Mouse (Mus musculus) ES-E14 (cell line): Measurements from ENCODE around the gene Art1. TPM values are rescaled to one million over a fixed set of nuclear protein-coding genes. Genes with fewer than 3 reads are reported as not detected.
A peak's percentile ranks its signal among the peaks of the same experiment; 100 is the strongest.

Source experiments
- DNase-seq: peaks from one replicate; pipeline ENCODE4 v3.0.0-alpha.2; 2013; ENCODE audit warnings: low read depth, low spot score
- H3K27ac ChIP-seq: 2 replicates; pipeline ENCODE4 v1.5.1; 2012; ENCODE audit warnings: low read depth, mild to moderate bottlenecking, low read length, moderate library complexity, mixed read lengths; ENCODE audit not compliant: poor library complexity, insufficient read depth, severe bottlenecking
- H3K36me3 ChIP-seq: 2 replicates; pipeline ENCODE4 v1.6.1; 2012; ENCODE audit warnings: mild to moderate bottlenecking, low read length, moderate library complexity, mixed read lengths; ENCODE audit not compliant: control insufficient read depth, poor library complexity, insufficient read depth, severe bottlenecking
- H3K4me1 ChIP-seq, 2 experiments: fragments of 150-350 bp in 1 of 2; sonication (generic) in 1 of 2; 2 replicates each; pipeline ENCODE4 v1.6.1; 2012; ENCODE audit warnings: low read length in 2 of 2, mild to moderate bottlenecking in 1 of 2, mixed read lengths in 1 of 2; ENCODE audit not compliant: control insufficient read depth in 2 of 2, insufficient read depth in 2 of 2, poor library complexity in 1 of 2
- H3K4me3 ChIP-seq, 2 experiments: fragments of 150-350 bp in 1 of 2; sonication (generic) in 1 of 2; 2 replicates each; pipeline ENCODE4 v1.5.1; 2012; ENCODE audit warnings: low read length in 2 of 2, low read depth in 1 of 2, mild to moderate bottlenecking in 1 of 2, mixed read lengths in 1 of 2; ENCODE audit not compliant: insufficient read depth in 1 of 2, poor library complexity in 1 of 2, severe bottlenecking in 1 of 2
- H3K9ac ChIP-seq: 2 replicates; pipeline ENCODE4 v1.6.1; 2012; ENCODE audit warnings: low read depth, mild to moderate bottlenecking, low read length, mixed read lengths; ENCODE audit not compliant: poor library complexity, insufficient read depth, severe bottlenecking
- H3K9me3 ChIP-seq: fragments of 150-350 bp; sonication (generic); 2 replicates; pipeline ENCODE4 v1.6.1; 2012; ENCODE audit warnings: low read depth, mild to moderate bottlenecking, low read length; ENCODE audit not compliant: control insufficient read depth, insufficient read depth
- CHD2 ChIP-seq: IDR thresholded peaks from 2 replicates; pipeline ENCODE4 v1.6.1; 2014; ENCODE audit warnings: mild to moderate bottlenecking, low read depth, low read length, inconsistent platforms
- HCFC1 ChIP-seq: IDR thresholded peaks from 2 replicates; pipeline ENCODE4 v1.6.1; 2012; ENCODE audit warnings: low read length, inconsistent platforms, borderline replicate concordance; ENCODE audit not compliant: insufficient read depth
- MAFK ChIP-seq: IDR thresholded peaks from 2 replicates; pipeline ENCODE4 v1.6.1; 2014; ENCODE audit warnings: mild to moderate bottlenecking, low read depth, low read length, inconsistent platforms; ENCODE audit not compliant: insufficient read depth
- ZC3H11A ChIP-seq: IDR thresholded peaks from 2 replicates; pipeline ENCODE4 v1.6.1; 2012; ENCODE audit warnings: low read depth, mild to moderate bottlenecking, inconsistent platforms, low read length, borderline replicate concordance
- ZNF384 ChIP-seq: IDR thresholded peaks from 2 replicates; pipeline ENCODE4 v1.6.1; 2012; ENCODE audit warnings: low read depth, low read length, inconsistent platforms
- in situ Hi-C, 2 experiments: fragments of 600-800 bp; cut with MboI; formaldehyde crosslinking; loops; one replicate each; pipeline ENCODE4 v1.15.1; 2025; ENCODE audit warnings: low sequenced_read_pairs in 2 of 2, inconsistent platforms in 1 of 2; ENCODE audit not compliant: unreplicated experiment in 2 of 2
- total RNA-seq: library from RNA; depleted of rRNA; stranded (reverse); fragments of 300-350 nt; gene quantifications from 2 replicates; pipeline ENCODE4 v1.2.3, GENCODE M21; 2012

The Art1 gene
- total RNA-seq, 1 experiment: 0.45 TPM

DNA sequence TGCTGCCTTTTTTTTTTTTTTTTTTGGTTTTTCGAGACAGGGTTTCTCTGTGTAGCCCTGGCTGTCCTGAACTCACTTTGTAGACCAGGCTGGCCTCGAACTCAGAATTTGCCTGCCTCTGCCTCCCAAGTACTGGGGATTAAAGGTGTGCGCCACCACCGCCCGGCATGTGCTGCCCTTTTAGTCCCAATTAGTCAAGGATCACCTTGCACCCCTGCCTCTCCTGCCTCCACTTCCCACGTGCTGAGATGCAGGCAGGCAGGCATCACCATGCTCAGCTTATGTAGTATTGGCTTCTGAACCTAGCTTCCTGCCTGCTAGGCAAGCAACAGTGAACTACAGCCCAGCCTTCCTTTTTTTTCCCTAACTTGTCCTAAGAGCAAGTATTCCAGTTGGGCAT, 15.8 kb downstream of the Art1 start:
- peaks cover 0 to 10% of the 10 kb centered on the region in 2 experiments; a peak in 1 of 4 replicates for H3K4me1 ChIP-seq
- in situ Hi-C loops: no loop called here

DNA sequence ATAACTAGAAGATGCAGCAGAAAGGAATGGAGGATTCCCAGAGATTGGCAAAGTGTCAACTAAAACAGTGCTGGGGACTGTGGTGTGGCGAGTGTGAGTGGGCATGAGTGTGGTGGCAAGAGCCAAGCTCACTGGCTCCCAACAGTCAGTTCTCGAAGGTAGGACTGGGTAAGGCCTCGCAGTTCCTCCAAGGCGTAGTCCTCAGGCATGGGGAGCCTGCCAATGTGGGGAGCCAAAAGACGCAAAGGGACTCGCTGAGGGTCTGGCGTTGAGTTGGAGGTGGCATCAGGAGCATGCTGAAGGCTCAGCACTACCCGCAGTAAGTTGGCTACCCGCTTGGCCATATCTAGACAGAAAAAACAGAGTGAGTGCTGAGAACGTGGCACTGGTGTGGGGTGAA, 18.8 kb downstream of the Art1 start:
- peaks cover 0 to 3% of the 10 kb centered on the region in 2 experiments; a peak in 1 of 4 replicates for H3K4me1 ChIP-seq
- in situ Hi-C loops: loop anchor here in 1 of 2 experiments (10.0 kb wide), 1 partner anchor 334 kb away; no protein-coding TSS in a partner anchor
- TF ChIP-seq CHD2 (no peak), ZC3H11A (no peak), MAFK (no peak)
- H3K4me3 ChIP-seq: no peak overlapping the region
- H3K36me3 ChIP-seq: peaks cover 47% of the 10 kb centered on the region
- no peak for DNase-seq
- no peak overlapping the region for H3K9ac ChIP-seq
- H3K9me3 ChIP-seq: no peaks in the 10 kb centered on the region
- H3K27ac ChIP-seq: no peak overlapping the region; the same call in 1 of the 2 replicates

More for the DNA sequence above, 15.8 kb downstream of the Art1 start:
- Histone ChIP-seq H3K27ac (no peak overlapping the region), H3K36me3 (peaks cover 20% of the 10 kb centered on the region), H3K9ac (no peak overlapping the region), H3K9me3 (no peaks in the 10 kb centered on the region), H3K4me3 (no peak overlapping the region)
- no peak for TF ChIP-seq MAFK
- TF ChIP-seq ZC3H11A: no peak
- TF ChIP-seq HCFC1: no peak
- no peak for TF ChIP-seq ZNF384
- no peak for TF ChIP-seq CHD2
- DNase-seq: no peak

DNA sequence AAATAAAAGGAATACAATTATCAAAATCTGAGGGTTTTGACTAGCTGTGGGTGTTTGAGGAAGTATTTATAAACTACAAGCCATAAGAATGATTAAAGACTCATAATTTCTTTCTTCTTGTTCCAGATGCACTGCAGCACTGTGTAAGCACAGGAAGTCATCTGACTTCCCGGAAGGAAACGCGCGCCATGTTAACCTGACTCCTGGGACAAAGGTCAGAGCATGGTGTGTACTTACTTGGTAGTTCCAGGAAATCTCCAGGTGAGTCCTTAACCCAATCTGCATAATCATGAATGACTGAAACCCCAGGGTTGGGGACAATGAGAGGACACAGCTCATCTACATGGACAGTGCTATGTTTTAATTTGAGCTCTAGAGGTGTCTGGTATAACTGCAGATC, 30.9 kb downstream of the Art1 start:
- TF ChIP-seq MAFK (no peak), ZNF384 (no peak), CHD2 (no peak), HCFC1 (no peak), ZC3H11A (no peak)
- Histone ChIP-seq H3K4me3 (no peak overlapping the region), H3K4me1 (peaks cover 0 to 2% of the 10 kb centered on the region in 2 experiments; a peak in 1 of 4 replicates), H3K27ac (no peak overlapping the region; the same call in 1 of the 2 replicates), H3K9me3 (no peaks in the 10 kb centered on the region), H3K36me3 (peaks cover 35% of the 10 kb centered on the region), H3K9ac (no peak overlapping the region)
- in situ Hi-C loops: loop anchor here in 1 of 2 experiments (25.0 kb wide), 1 partner anchor 330 kb away; no protein-coding TSS in a partner anchor
- DNase-seq: no peak

DNA sequence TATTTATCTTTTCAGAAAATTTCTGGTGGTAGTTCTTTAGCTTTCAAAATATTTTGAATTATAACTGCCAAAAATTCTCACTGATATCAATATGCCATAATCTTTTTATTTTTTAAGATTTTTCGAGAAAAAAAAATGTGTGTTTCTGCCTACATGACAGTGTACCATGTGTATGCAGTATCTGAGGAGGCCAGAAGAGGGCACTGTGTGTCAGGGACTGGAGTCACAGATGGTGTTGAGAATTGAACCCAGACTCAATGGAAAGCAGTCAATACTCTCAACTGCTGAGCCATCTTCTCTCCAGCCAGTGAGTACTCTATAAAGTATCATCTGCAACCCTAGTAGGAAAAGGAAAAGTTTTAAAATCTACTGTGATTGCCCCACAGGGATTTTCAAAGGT, 35.9 kb downstream of the Art1 start:
- in situ Hi-C loops: loop anchor here (5.0 to 25.0 kb wide), 2 partner anchors 40 to 325 kb away; no protein-coding TSS in a partner anchor
- Histone ChIP-seq H3K9me3 (no peaks in the 10 kb centered on the region), H3K36me3 (peaks cover 22% of the 10 kb centered on the region), H3K4me3 (no peak overlapping the region), H3K4me1 (peaks cover 0 to 2% of the 10 kb centered on the region in 2 experiments; a peak in 1 of 4 replicates), H3K27ac (no peak overlapping the region), H3K9ac (no peak overlapping the region)
- peak; percentile 50 for DNase-seq
- TF ChIP-seq HCFC1: no peak
- TF ChIP-seq CHD2: no peak
- TF ChIP-seq ZC3H11A: no peak
- peak; percentile 42; the same call in 1 of the 2 replicates for TF ChIP-seq ZNF384
- TF ChIP-seq MAFK: no peak

DNA sequence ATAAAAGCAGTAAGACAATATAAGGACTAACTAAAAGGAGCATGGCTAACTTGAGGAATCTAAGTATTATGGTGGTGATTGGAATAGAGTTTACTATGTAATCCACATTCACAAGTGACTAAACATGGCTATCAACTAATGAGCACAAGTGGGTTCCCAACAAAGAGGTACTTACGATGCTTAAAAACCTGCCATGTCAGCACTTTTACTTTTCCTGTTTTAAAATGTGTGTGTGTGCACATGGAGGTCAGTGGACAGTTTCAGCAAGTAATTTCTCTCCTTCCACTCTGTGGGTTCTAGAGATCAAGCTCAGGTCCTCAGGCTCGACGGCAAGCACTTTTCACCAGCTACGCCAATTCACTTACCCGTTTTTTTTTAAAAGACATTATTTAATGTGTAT, 36.4 kb downstream of the Art1 start:
- TF ChIP-seq CHD2 (no peak), MAFK (peak; percentile 99), HCFC1 (no peak), ZNF384 (no peak)
- H3K27ac ChIP-seq: no peak overlapping the region
- no peak overlapping the region for H3K4me3 ChIP-seq
- DNase-seq: no peak
- no peaks in the 10 kb centered on the region for H3K9me3 ChIP-seq
- in situ Hi-C loops: loop anchor here (5.0 to 25.0 kb wide), 2 partner anchors 39 to 324 kb away; no protein-coding TSS in a partner anchor
- peaks cover 23% of the 10 kb centered on the region for H3K36me3 ChIP-seq
- no peaks in the 10 kb centered on the region for H3K4me1 ChIP-seq
- H3K9ac ChIP-seq: no peak overlapping the region
